Mouse (Mus musculus): ENCODE measurements around the gene Pcsk5. TPM values are rescaled to one million over a fixed set of nuclear protein-coding genes. Genes with fewer than 3 reads are reported as not detected.

The Pcsk5 gene
- polyA plus RNA-seq, 1 experiment from 2014 or later = 8.5 TPM

DNA sequence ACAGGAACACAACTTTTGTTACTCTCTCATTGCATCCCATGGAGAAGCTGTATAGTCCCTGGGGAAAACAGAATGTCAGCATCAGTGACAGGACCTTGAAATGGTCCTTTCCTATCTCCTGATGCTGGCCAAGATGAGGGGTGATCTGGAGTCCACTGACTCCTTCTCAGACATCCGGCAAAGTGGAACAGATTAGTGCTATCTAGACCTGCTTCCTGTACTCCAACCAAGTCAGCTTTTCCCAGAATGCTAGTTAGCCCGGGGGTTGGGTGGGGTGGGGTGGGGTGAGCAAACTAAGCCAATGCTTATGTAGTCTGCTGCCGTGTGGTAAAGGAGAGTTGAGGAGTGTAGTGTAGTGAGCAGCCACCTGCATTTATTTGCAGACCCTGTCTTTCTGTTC, 414.1 kb downstream of the Pcsk5 start:
- Histone ChIP-seq H3K9ac (ENCODE audit: low read depth, low read length) (no peak overlapping the region), H3K4me2 (ENCODE audit: low read length) (no peak overlapping the region), H3K27me3 (ENCODE audit: control insufficient read depth, insufficient read depth, low read depth, low read length) (no peaks in the 10 kb centered on the region), H3K4me1 (ENCODE audit: control insufficient read depth, insufficient read depth, low read length) (no peaks in the 10 kb centered on the region), H3K27ac (ENCODE audit: low read length) (no peak overlapping the region), H3K9me3 (replicated peaks; ENCODE audit: control insufficient read depth, low read length, poor library complexity, severe bottlenecking) (no peaks in the 10 kb centered on the region), H3K36me3 (ENCODE audit: control insufficient read depth, insufficient read depth, low read length) (no peaks in the 10 kb centered on the region), H3K4me3 (ENCODE audit: low read depth, low read length) (no peak overlapping the region)
- ATAC-seq = no peak
- 89% methylated on average over 3 of the region's 3 CpGs for WGBS

GRCm38 (mm10) chr19:17417855-17418254, 419.6 kb downstream of the Pcsk5 start:
- no peak for ATAC-seq
- Histone ChIP-seq H3K4me2 (ENCODE audit: low read length) (no peak overlapping the region), H3K4me1 (ENCODE audit: control insufficient read depth, insufficient read depth, low read length) (no peaks in the 10 kb centered on the region), H3K27me3 (ENCODE audit: control insufficient read depth, insufficient read depth, low read depth, low read length) (no peaks in the 10 kb centered on the region), H3K36me3 (ENCODE audit: control insufficient read depth, insufficient read depth, low read length) (no peaks in the 10 kb centered on the region), H3K27ac (ENCODE audit: low read length) (no peak overlapping the region), H3K9ac (ENCODE audit: low read depth, low read length) (no peak overlapping the region), H3K4me3 (ENCODE audit: low read depth, low read length) (no peak overlapping the region), H3K9me3 (replicated peaks; ENCODE audit: control insufficient read depth, low read length, poor library complexity, severe bottlenecking) (no peaks in the 10 kb centered on the region)
- WGBS = 57% methylated on average over 1 of the region's 1 CpGs

DNA sequence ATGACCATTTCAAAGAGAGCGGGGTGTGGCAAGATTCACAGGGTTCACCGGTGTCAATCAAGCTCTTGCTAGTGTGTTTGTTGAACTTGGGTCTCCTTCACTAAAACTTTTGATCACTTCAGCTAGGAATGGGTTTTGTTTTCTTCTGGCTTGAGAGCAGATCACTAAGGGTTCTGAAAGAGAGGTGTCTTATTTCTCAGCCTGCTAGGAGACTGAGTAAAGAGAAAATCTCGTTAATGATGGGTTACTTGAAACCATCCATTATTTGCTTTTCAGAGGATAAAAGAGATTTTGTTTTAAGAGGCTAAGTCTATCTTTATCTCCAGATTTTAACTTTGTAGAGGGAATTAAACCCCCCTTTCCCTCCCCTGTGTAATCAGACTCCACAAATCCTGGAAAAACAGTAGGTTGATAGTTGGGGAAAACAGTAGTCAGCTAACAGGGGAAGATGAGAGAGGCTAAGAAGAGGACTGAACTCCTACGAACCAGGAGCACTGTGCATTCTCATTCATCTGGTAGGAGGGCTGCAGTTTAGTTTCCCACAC, 424.4 kb downstream of the Pcsk5 start:
- Histone ChIP-seq H3K27ac (ENCODE audit: low read length) (no peak overlapping the region), H3K4me1 (ENCODE audit: control insufficient read depth, insufficient read depth, low read length) (no peaks in the 10 kb centered on the region), H3K27me3 (ENCODE audit: control insufficient read depth, insufficient read depth, low read depth, low read length) (no peaks in the 10 kb centered on the region), H3K4me3 (ENCODE audit: low read depth, low read length) (no peak overlapping the region), H3K36me3 (ENCODE audit: control insufficient read depth, insufficient read depth, low read length) (no peaks in the 10 kb centered on the region), H3K9me3 (replicated peaks; ENCODE audit: control insufficient read depth, low read length, poor library complexity, severe bottlenecking) (no peaks in the 10 kb centered on the region), H3K4me2 (ENCODE audit: low read length) (no peak overlapping the region), H3K9ac (ENCODE audit: low read depth, low read length) (no peak overlapping the region)
- ATAC-seq = no peak
- 46% methylated on average over 4 of the region's 4 CpGs for WGBS

GRCm38 (mm10) chr19:17410465-17411065, 426.9 kb downstream of the Pcsk5 start:
- Histone ChIP-seq H3K9me3 (replicated peaks; ENCODE audit: control insufficient read depth, low read length, poor library complexity, severe bottlenecking) (peaks cover 2% of the 10 kb centered on the region; the same call in 1 of the 2 replicates), H3K4me3 (ENCODE audit: low read depth, low read length) (no peak overlapping the region), H3K27ac (ENCODE audit: low read length) (no peak overlapping the region), H3K36me3 (ENCODE audit: control insufficient read depth, insufficient read depth, low read length) (no peaks in the 10 kb centered on the region), H3K27me3 (ENCODE audit: control insufficient read depth, insufficient read depth, low read depth, low read length) (no peaks in the 10 kb centered on the region), H3K4me1 (ENCODE audit: control insufficient read depth, insufficient read depth, low read length) (no peaks in the 10 kb centered on the region), H3K4me2 (ENCODE audit: low read length) (no peak overlapping the region), H3K9ac (ENCODE audit: low read depth, low read length) (no peak overlapping the region)
- WGBS = 93% methylated on average over 5 of the region's 5 CpGs
- ATAC-seq = no peak

- ATAC-seq = no peak
- Histone ChIP-seq H3K27me3 (ENCODE audit: control insufficient read depth, insufficient read depth, low read depth, low read length) (no peaks in the 10 kb centered on the region), H3K4me3 (ENCODE audit: low read depth, low read length) (no peak overlapping the region), H3K4me2 (ENCODE audit: low read length) (no peak overlapping the region), H3K9ac (ENCODE audit: low read depth, low read length) (no peak overlapping the region), H3K27ac (ENCODE audit: low read length) (no peak overlapping the region), H3K9me3 (replicated peaks; ENCODE audit: control insufficient read depth, low read length, poor library complexity, severe bottlenecking) (peaks cover 2% of the 10 kb centered on the region; the same call in 1 of the 2 replicates), H3K36me3 (ENCODE audit: control insufficient read depth, insufficient read depth, low read length) (no peaks in the 10 kb centered on the region), H3K4me1 (ENCODE audit: control insufficient read depth, insufficient read depth, low read length) (no peaks in the 10 kb centered on the region)
- WGBS = 64% methylated on average over 3 of the region's 3 CpGs
These were observed 428.1 kb downstream of the Pcsk5 start for GRCm38 (mm10) chr19:17409351-17409750.

GRCm38 (mm10) chr19:17408591-17408990, 428.8 kb downstream of the Pcsk5 start:
- H3K9ac ChIP-seq (ENCODE audit: low read depth, low read length) = no peak overlapping the region

GRCm38 (mm10) chr19:17406823-17407222, 430.6 kb downstream of the Pcsk5 start:
- H3K4me2 ChIP-seq (ENCODE audit: low read length) = no peak overlapping the region
- no peak for ATAC-seq
- H3K27ac ChIP-seq (ENCODE audit: low read length) = no peak overlapping the region
- H3K4me1 ChIP-seq (ENCODE audit: control insufficient read depth, insufficient read depth, low read length) = no peaks in the 10 kb centered on the region
- WGBS = 94% methylated on average over 5 of the region's 5 CpGs
- H3K9ac ChIP-seq (ENCODE audit: low read depth, low read length) = no peak overlapping the region
- H3K27me3 ChIP-seq (ENCODE audit: control insufficient read depth, insufficient read depth, low read depth, low read length) = no peaks in the 10 kb centered on the region
- H3K4me3 ChIP-seq (ENCODE audit: low read depth, low read length) = no peak overlapping the region
- H3K36me3 ChIP-seq (ENCODE audit: control insufficient read depth, insufficient read depth, low read length) = no peaks in the 10 kb centered on the region
- H3K9me3 ChIP-seq (replicated peaks; ENCODE audit: control insufficient read depth, low read length, poor library complexity, severe bottlenecking) = peaks cover 2% of the 10 kb centered on the region; the same call in 1 of the 2 replicates

More at GRCm38 (mm10) chr19:17408591-17408990, 428.8 kb downstream of the Pcsk5 start:
- Histone ChIP-seq H3K4me3 (ENCODE audit: low read depth, low read length) (no peak overlapping the region), H3K4me2 (ENCODE audit: low read length) (no peak overlapping the region), H3K27ac (ENCODE audit: low read length) (no peak overlapping the region), H3K9me3 (replicated peaks; ENCODE audit: control insufficient read depth, low read length, poor library complexity, severe bottlenecking) (peaks cover 2% of the 10 kb centered on the region; the same call in 1 of the 2 replicates), H3K4me1 (ENCODE audit: control insufficient read depth, insufficient read depth, low read length) (no peaks in the 10 kb centered on the region), H3K36me3 (ENCODE audit: control insufficient read depth, insufficient read depth, low read length) (no peaks in the 10 kb centered on the region), H3K27me3 (ENCODE audit: control insufficient read depth, insufficient read depth, low read depth, low read length) (no peaks in the 10 kb centered on the region)
- no peak for ATAC-seq

- Histone ChIP-seq H3K27ac (ENCODE audit: low read length) (no peak overlapping the region), H3K9me3 (replicated peaks; ENCODE audit: control insufficient read depth, low read length, poor library complexity, severe bottlenecking) (peaks cover 2% of the 10 kb centered on the region; the same call in 1 of the 2 replicates), H3K4me2 (ENCODE audit: low read length) (no peak overlapping the region), H3K27me3 (ENCODE audit: control insufficient read depth, insufficient read depth, low read depth, low read length) (no peaks in the 10 kb centered on the region), H3K9ac (ENCODE audit: low read depth, low read length) (no peak overlapping the region), H3K4me3 (ENCODE audit: low read depth, low read length) (no peak overlapping the region), H3K4me1 (ENCODE audit: control insufficient read depth, insufficient read depth, low read length) (no peaks in the 10 kb centered on the region), H3K36me3 (ENCODE audit: control insufficient read depth, insufficient read depth, low read length) (peaks cover 12% of the 10 kb centered on the region)
- ATAC-seq = no peak
- 87% methylated on average over 4 of the region's 4 CpGs for WGBS
These were observed 434.3 kb downstream of the Pcsk5 start for GRCm38 (mm10) chr19:17403175-17403574.

DNA sequence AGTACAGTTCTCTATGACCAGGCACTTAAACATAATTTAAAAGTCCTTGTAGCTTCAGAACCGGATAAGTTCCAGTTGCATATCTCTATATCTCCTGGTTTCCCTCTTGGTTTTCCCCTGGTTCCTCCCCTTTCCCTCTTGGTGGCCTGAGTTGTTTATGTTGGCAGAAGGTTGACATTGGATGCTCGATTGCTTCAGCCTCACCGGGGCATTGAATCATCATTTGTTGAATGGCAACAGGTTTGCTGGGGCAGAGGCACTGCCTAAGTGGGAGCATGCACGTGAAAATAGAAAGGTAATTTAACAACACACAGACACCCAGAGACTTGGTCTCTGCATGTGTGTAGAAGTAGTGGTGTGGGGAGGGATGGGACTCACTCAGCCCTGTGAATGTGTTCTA, 436.9 kb downstream of the Pcsk5 start:
- Histone ChIP-seq H3K36me3 (ENCODE audit: control insufficient read depth, insufficient read depth, low read length) (peaks cover 14% of the 10 kb centered on the region), H3K4me3 (ENCODE audit: low read depth, low read length) (no peak overlapping the region), H3K4me1 (ENCODE audit: control insufficient read depth, insufficient read depth, low read length) (no peaks in the 10 kb centered on the region), H3K4me2 (ENCODE audit: low read length) (no peak overlapping the region), H3K27ac (ENCODE audit: low read length) (no peak overlapping the region), H3K9ac (ENCODE audit: low read depth, low read length) (no peak overlapping the region), H3K27me3 (ENCODE audit: control insufficient read depth, insufficient read depth, low read depth, low read length) (no peaks in the 10 kb centered on the region), H3K9me3 (replicated peaks; ENCODE audit: control insufficient read depth, low read length, poor library complexity, severe bottlenecking) (no peaks in the 10 kb centered on the region)
- ATAC-seq = no peak
- 96% methylated on average over 4 of the region's 4 CpGs for WGBS

All from midbrain, embryonic 16.5 days (tissue).